Mouse (Mus musculus): ENCODE data around the gene AU040320. TPM values are rescaled to one million over a fixed set of nuclear protein-coding genes. Genes with fewer than 3 reads are reported as not detected.

Gene AU040320
- total RNA-seq, 2 experiments from 2014 or later = 23.5 TPM

DNA sequence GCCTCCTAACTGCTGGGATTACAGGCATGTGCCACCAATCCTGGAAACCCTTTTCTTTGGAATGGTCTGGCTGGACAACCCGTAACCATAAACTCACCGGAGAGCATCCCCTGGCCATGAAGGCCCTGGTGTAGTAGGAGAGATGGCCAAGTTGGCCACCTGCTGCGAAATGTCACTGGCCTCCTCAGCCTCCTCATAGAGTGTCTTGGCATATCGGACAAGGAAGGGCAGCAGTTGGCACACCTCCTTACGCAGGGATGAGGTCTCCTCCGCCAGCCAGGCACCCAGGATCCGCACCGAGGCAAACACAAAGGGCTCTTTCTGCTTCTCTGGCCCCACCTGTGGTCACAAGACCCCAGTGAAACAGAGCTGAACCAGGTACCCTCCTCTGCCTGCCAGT lies 5.0 kb upstream of the AU040320 start:
- DNase-seq = no peak
- intact Hi-C loops (cut with DNase I) = loop anchor here (5.0 kb wide), 1 partner anchor 94 kb away; no protein-coding TSS in a partner anchor

DNA sequence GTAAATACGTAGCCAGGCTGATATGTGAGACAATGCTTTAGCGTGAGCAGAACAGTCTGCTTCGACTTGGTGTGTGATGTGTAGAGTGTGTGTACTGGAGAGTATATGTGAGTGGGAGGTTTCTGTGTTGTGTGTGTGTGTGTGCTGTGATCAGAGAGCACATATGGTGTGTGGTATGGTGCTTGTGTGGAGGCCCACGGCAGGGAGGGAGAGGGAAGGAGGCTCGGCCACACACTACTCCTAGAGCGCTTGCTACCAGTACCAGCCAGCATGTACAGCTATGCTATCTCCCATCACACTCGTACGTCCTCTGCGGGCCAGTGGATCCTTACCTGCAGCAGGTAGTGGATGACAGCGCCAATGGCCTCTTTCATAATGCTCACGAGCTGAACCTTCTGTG lies 3.8 kb upstream of the AU040320 start:
- no peak for DNase-seq
- intact Hi-C loops (cut with DNase I) = loop anchor here (5.0 kb wide), 1 partner anchor 93 kb away; no protein-coding TSS in a partner anchor

DNA sequence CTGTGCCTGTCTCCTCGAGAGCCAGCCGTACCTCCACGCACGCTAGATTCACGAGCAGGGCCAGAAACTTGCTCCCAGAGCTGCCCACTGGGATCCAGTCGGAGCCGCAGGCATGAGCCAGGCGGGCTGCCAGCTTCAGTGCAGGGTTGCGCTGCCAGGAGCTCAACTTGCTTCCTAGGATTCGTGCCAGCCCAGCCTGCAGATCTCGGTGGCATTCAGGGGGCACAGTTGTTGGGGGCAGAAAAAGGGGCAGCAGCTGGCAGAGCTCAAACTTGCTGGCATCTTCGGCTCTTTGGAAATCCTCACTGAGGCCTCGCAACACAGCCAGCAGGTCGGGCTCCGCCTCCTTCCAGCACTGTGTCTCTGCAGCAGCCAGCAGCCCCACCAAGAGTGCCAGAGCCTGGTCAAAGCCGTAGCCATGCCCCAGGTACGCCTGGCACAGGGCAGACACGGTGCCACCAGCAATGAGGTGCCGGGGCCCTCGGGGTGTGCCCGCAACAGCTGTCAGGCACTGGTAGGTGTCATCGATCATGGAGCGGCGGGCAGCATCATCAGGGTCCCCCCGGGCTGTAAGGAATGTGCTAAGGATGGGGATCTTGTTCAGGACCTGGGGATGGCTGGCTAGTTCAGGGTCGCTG lies 3.2 kb upstream of the AU040320 start:
- intact Hi-C loops (cut with DNase I) = no loop called here
- peak; percentile 53 to 56 for DNase-seq

DNA sequence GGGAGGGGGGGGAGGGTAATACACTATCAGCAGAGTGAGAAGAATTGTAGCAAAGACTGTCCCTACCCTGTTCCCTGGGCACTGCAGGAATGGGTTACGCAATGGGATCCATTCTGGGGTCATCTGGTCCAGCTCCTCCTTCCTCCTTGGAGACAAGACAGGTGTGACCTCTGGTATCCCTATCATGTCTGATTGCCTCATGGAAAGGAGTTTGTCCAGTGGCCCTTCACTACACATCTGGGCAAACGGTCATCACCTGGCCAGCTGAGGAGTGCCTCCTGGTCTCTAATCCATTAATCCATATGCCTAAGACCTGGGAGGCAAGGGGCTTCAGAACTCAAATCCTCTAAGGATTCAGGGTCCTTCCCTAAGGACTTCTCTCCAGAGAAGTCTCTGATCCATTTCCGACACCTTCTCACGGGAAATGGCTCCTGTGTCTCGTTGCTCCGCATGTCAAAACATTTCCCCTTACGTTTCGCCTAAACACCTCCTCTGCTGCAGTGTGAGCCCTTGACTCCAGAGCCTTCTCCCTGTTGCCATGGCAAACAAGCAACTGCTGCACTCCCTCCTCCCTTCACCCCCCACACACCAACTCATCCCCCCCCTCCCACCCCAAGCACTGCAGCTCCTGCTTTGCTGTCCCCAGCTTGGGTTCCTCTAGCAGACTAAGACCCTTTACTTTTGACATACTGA lies 2.3 kb upstream of the AU040320 start:
- DNase-seq = no peak
- intact Hi-C loops (cut with DNase I) = no loop called here

DNA sequence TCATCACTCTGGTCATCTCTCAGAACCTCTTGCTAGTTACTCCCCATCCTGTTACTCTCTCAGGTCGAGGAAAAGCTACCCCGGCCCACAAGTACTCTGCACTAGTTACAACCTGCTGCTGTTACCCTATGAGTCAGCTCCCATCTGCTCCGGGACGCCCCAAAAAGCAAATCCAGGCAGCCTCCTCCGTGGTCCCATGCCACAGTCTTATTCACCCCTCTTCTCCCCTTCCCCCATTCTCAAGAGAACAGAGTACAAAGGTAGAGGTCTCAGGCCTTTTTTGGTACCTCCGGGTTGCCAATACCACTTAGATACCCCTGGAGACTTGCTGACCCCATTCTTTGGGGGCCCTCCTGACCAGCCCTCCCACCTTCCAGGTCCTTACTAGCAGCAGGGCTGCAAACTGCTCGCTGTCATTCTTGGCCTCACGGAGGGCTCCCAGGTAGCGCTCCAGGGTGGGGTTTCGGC lies 1.8 kb upstream of the AU040320 start:
- intact Hi-C loops (cut with DNase I) = no loop called here
- no peak for DNase-seq

DNA sequence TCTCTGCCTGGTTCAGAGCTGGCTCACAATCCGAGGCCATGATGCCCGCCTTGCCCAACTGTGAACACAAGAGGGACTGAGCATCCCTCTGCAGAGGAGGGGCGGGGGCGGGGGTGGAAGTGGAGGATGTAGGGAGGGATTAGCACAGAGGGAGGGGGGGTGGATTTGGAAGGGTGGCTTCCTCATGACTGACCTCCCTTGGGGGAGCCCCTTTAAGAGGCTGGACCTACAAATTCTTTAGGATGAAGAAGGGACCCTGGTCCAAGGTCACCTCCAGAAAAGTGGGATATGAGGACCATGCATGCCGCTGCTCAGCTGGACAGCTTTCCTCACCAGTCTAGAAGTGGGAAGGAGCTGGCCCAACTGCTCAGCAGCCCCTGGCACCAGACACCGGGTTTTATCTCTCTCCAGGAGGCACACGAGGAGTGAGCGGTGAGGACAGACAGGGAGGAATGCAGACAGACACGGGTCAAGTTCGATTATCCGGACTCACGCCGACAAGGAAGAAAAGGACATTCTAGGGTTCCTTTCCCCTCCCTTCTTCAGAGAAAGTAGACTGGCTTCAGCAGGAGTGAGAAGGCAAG lies 1.2 kb upstream of the AU040320 start:
- intact Hi-C loops (cut with DNase I) = no loop called here
- no peak for DNase-seq

DNA sequence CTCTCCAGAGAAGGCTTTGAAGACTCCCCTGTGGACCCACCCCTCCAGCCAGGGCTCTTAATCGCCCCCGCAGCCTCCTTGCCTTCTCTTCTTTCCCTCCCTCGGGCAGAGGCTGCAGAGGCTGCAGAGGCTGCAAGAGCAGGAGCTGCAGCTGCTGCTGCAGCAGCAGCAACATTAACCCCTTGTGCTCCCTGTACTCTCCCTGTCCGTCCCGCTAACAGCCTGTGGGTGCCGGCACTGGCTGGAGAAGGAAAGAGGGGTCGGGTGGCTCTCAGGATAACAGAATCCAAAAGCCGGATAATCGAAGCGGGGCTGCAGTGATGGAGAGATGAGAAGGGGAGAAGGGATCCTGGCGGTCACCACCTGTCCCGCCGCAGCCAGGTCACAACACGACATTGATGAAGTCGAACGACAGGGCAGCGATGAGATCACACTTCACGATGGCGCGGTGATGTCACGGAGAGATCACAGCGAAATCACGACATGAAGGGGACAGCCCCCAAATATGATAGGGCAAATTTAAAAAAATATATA lies 669 bp upstream of the AU040320 start:
- intact Hi-C loops (cut with DNase I) = no loop called here

DNA sequence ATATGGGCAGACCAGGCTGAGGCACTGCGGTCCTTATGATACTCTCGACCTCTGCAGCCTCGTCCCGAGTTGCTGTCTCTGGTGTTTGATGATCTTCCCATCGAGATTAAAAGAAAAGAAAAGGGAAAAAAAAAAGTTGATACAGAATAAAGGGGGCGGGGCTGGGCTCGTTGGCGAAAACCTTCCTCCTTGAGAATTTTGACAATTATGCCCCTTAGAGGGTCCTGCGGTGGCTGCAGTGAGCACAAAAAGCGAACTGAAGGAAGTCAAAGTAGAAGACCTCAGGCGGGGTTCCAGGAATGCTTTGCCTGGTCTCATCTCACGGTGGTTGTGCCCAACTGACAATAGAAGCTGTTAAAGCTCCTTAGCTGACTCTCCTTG lies 877 bp downstream of the AU040320 start:
- no peak for DNase-seq
- intact Hi-C loops (cut with DNase I) = no loop called here

More for the DNA sequence above, 669 bp upstream of the AU040320 start:
- DNase-seq = no peak

DNA sequence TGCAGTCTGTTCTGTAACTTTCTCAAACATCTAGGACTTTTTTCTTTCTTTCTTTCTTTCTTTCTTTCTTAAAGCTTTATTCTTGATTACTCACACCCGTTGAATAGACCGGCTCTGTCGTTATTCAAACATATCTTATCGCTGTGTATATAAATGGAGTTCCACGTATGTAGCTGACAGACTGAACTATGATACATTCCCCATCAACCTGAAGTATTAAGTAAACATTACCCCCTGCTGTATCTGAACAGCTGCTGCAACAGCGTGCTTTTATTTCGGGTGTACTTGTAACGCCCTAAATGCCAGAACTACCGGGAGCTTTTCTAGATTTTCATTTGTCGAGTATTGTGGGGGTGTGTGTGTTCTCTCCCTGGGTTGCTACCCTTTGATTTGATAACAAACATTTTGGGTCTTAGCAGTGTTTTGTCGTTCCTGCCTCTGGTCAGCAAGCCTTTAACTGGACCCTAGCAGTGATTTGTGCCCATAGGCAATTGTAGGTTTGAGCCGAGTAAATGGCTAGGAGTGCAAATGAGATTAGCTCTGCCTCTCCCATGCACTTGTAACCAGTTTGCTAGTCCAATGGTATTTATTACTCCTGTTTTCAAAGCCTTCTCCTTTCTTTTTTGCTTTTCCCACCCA lies 1.5 kb downstream of the AU040320 start:
- intact Hi-C loops (cut with DNase I) = no loop called here
- no peak for DNase-seq

DNA sequence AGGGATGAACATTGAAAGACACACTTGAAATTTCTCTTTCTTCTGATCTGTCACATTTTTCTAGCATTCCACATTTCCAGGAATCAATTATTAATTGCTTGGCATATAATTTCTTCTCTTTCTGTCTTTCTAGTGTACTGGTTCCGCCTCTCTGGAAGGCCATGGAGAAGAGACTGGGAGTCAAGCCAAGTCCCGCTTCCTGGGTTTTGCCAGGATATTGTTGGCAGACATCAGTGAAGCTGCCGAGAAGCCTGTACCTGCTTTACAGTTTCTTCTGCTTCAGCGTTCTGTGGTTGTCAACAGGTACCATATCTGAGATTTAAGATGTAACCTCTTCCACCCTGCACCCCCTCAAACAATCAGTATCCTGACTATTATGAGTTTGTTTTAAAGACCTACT lies 3.4 kb downstream of the AU040320 start:
- DNase-seq = no peak
- intact Hi-C loops (cut with DNase I) = no loop called here

DNA sequence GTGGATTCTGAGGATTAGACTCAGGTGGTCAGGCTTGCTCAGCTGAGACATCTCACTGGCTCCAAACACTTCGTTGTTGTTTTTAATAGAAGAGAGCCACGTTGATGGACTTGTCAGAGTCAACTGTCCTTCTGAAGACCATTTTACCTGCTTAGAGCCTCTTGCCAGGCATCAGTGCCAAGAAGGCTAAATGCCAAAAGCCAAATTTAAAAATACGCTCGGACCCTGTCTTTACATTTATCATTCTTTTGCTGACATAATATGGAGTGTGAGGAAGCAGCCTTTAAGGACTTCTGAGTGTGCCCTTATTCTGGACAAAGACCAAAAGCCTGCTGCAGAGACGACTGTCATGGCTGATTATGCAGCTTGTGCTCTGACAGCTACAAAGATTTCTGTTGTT lies 5.0 kb downstream of the AU040320 start:
- intact Hi-C loops (cut with DNase I) = no loop called here
- DNase-seq = no peak

DNA sequence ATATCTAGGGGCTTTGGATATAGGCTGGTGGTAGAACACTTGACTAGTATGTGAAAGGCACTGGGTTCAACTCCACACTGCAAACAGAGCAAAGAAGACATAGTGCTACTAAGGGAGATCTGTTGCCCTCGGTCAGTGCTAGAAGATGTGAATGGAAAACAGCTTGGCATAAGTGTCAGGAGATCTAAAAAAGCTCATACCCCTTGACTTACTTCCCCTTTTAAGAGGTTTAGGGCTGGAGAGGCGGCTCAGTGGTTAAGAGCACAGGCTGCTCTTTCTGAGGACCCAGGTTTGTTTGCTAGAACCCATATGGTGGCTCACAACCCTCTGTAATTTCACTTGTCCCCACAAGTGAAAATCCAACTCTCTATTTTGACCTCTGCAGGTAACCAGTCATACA lies 6.1 kb downstream of the AU040320 start:
- intact Hi-C loops (cut with DNase I) = no loop called here
- no peak for DNase-seq

DNA sequence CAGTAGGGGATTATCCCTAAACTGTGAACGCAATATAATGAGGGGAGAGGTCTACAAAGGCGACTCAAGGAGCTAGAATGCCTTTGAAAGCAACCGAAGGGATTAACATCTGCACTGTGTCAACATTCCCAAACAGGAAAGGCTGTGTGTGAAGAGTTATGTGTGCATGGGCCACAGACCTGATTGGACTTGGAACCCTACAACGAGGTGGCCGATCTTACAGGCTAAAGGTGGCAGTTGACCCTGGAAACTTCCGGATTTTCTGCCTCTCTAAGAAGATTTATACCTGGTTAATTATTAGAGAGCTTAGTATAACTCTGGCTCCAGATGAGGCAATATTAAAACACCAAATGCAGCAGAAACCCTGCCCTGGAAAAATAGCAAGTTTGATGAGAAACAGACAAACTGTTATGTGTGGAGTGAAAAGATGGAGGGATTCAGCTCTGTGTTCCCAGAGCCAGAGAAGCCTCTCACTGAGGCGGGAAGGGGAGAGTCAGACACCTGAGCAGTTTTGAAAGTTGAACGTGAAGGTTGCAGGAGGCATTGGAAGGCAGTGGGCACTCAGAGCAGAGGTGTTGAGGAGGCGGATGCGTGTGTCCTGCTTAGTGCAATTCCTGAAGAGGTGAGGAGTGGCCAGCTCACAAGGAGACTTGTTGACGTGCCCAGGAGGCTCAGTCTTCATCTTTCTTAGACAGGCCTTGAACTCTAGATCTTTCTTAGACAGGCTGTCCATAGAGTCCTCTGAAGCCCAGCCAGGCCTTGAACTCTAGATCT lies 9.4 kb downstream of the AU040320 start:
- intact Hi-C loops (cut with DNase I) = no loop called here

DNA sequence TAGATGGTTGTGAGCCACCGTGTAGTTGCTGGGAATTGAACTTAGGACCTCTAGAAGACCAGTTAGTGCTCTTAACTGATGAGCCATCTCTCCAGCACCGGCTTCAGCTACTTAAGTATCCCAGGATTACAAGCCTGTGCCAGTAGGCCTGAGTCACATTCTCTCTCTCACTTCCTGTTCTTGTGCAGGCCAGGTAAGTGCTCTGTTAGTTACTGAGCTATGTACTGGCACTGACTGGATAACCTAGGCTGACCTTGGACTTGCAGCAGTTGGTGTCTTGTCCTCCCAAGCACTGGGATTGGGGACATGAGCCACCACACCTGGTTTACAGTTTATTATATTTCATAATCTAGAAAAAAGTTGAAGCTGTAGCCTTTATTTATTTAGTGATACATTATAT lies 10.1 kb downstream of the AU040320 start:
- intact Hi-C loops (cut with DNase I) = no loop called here
- no peak for DNase-seq

More for the DNA sequence above, 9.4 kb downstream of the AU040320 start:
- no peak for DNase-seq

DNA sequence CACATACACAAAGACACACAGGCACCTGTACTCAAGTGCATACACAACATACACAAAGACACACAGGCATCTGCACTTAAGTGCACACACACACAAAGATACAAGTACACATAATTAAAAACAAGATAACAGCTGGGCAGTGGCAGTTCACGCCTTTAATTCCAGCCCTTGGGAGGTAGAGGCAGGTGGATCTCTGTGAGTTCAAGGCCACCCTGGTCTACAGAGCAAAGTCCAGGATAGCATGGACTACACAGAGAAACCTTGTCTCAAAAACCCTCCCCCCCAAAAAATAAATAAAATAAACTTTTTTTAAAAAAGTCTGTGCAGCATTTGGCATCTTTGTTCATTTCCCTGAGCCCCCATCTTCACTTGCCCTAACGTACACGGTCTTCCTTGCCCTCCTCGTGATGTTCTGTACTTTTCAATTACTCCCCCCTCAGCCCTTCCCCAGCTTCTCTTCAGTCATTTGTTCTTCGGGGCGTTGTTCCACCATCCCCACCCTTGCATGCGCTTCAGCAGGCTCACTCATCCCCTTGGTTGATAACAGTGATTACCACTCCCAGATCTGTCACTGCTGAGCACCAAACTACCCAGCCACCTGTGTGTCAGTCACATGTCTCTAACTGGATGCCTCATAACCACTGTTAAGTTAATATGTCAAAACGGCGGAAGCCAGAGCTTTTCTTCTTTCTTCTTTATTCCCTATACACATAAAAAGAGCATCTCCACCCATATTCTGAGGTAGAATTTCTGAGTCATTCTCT lies 16.6 kb downstream of the AU040320 start:
- no peak for DNase-seq
- intact Hi-C loops (cut with DNase I) = no loop called here

DNA sequence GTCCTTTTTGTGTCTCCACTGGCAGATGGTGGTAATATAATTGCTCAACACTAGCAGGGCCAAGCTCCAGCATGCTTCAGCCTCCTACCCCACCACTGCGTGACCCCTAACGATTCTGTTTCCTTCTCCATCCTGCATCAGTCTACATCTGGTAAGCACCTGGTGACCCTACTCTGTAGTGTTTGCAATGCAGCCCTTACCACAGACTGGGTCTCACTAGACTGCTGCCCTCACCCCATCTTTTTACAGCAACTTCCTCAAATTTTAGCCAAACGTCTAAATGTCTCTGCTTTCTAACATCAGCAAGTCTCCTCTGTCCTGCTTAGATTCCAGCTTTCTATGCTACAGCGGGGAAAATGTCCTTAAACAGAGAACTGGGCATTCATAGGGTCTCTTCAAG lies 17.5 kb downstream of the AU040320 start:
- intact Hi-C loops (cut with DNase I) = no loop called here
- no peak for DNase-seq

DNA sequence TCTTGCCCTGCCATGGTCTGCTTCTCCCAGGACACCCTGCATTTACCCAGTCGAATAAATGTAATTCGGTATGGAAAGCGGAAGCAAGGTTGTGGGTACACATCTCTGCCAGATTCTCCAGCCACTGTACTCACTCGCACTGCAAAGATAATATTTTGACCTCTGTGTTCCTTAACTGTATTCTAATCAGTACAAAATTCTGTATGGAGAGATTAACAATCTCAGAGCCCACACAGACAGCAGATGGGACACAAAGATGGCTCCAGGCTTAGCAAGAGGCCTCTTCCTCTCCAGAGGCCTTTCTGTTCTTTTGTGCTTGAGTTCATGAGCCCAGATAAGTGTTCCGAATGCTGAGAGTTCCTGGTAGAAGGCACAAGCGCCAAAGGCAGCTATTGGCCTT lies 20.5 kb downstream of the AU040320 start:
- intact Hi-C loops (cut with DNase I) = no loop called here
- DNase-seq = no peak

DNA sequence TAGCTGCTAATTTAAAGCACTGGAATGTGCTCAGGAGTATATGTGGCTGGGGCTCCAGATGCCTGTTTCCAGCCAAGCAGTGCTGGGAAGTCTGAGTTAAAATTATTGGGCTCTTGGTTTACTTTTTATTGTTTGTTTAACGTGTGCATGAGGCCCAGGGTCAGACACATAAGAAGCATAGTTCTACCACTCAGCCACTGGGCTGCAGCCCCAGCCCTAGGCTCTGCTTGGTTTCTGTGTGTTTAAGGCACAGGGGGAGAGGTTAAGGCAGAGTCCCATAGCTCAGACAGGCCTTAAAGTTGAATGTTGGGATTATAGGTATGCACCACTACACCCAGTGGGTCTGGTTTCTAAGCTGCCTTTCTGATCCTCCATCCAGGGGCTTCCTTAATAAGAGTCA lies 21.8 kb downstream of the AU040320 start:
- no peak for DNase-seq
- intact Hi-C loops (cut with DNase I) = no loop called here

DNA sequence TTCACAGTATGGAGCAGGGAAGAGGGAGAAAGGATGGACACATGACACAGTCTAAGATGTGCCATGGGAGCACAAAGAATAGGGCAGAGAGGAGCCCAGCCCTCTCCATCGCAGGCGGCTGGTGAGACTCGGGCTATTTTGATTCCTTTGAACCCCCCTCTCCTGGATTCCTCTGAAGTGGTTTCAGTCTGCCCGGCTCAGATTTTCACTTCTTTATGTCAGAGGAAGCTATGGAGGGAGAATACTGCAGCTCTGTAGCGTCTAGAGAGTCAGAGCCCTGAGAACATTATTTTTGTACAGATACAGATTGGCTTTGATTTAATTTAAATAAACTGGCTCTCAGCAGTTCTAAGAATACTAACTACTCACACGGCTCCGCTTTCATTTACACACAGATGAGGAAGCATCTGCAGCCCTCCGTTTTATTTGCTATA lies 25.8 kb downstream of the AU040320 start:
- intact Hi-C loops (cut with DNase I) = no loop called here
- DNase-seq = no peak

Data from gastrocnemius, postnatal 36 days (tissue).